Mouse (Mus musculus) c-Kit-positive CD71-positive TER-119-positive erythroid progenitor cells, embryonic 14.5 days (primary cell): ENCODE measurements at regions not wholly inside any gene's neighbourhood (a gene's known extent, or its start where the extent isn't known, plus 50 kb on each side); places are given as distances from the start of the nearest gene placed in this dataset.

Experiments
- DNase-seq: peaks from one replicate; pipeline ENCODE4 v3.0.0-alpha.2; 2013; ENCODE audit warnings: low spot score

DNA sequence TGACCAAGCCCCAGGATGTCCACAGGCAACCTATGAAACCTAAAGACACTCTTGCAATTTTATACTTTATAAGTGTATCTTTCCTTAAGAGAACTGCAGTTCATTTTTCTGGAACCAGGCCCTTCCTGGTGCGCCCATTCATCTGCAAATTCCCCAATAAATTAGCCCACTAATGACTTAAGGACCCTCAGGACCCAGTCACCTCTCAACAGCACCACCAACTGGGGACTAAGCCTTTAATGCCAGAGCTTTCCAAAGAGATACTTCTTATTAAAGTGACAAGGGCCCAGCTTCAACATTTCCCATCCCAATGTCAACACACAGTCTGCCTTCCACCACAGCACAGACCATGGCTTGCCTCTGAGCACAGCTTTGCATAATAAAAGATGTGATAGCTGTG, 237.6 kb upstream of the Pabpc6 start:
- DNase-seq = no peak

DNA sequence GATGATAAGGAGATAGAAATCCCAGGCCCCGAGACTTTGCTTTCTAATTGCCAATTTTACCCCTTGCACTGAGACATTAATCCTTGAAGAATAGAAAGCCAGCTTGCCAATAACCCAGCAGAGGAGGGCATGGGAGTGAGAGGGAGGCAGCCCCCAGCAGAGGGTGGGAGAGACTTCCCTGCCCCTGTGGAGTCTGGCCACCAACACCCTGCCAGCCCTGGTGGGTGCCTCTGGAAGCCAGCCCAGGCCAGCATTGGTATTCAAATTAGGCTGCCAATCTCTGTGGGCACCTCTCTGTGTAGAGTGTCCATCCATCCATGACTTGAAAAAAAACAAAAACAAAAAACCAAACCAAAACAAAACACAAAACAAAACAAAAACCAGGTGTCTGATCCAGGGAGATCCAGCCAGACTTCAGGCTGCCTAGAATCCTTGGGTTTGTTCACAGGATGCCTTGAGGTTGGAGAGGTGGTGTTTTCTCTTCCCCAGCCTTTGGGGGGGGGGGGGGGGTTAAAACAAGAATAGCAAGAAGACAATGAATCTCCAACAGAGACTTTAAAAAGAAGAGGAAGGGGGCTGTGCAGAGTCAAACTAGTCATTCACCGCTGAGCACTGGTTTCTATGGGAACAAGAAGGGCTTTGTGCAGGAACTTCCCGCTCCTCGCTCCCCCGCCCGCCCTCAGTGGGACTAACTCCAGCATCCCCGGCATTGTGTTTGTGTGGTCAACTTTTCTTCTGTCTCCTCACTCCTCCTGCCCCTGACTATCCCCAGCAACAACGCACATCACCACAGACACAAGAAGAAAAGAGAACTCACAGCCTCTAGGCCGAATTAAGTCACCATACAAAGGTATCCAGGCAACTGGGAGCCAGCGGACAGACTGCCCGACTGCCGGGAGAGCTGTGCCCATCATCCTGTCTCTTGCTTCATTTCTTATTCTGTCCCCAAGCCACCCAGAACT, 236.3 kb upstream of the Pabpc6 start:
- no peak for DNase-seq

DNA sequence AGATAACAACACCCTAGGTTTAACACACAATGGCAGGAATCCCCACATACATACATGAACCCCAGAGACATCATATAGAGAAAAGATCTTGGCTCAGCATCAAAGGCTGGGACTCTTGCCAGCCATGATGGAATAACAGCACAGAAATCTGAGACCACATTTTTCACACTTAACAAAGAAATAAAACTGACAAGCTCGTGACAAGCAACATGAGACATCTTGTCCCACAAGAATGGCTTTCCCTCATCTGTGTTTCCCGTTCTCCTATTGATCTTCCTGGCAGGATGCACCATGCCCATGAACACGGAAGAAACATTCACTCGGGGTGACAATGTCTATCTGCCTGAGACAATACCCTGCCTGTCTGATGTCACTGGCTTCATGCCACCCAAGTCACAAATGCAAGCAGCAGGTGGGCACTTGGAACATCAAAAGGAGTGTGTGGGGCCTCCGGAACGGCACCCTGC, 235.0 kb upstream of the Pabpc6 start:
- no peak for DNase-seq

DNA sequence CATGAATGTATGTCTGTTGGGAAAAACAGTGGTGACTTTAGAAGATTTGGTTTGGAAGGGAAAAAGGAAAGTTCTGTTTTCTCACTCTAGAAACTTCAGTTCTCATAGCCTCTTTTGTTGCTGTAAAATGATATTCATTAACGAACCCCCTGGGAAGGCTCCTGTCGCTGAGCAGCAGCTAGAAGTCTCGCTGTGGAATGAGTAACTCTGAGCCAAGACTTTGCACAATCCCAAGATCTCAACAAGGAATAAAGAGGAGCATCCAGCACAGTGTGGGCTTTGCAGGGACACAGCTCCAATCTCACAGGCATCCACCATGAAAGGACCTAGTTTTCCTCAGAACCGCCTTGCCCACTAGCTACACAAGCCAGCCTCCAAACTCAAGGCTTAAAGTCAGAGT, 233.8 kb upstream of the Pabpc6 start:
- DNase-seq = no peak

DNA sequence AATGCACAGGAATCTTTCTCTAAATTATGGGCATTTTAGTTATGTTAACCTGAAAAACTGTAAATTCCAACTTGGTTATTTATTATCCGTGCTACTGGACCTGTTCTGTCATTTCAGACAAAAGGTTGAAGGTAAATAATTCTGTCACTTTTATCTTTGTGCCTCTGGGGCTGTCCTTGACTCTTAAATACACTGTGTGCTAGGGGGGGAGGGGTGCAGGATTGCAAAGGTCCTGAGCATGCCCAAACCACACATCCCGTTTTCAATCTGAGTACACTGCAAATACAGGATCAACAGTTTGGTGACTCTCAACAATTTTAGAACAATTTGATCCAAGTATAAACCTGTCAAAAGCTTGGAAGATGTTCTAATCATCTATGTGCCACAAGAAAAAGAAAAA, 227.4 kb upstream of the Pabpc6 start:
- no peak for DNase-seq

DNA sequence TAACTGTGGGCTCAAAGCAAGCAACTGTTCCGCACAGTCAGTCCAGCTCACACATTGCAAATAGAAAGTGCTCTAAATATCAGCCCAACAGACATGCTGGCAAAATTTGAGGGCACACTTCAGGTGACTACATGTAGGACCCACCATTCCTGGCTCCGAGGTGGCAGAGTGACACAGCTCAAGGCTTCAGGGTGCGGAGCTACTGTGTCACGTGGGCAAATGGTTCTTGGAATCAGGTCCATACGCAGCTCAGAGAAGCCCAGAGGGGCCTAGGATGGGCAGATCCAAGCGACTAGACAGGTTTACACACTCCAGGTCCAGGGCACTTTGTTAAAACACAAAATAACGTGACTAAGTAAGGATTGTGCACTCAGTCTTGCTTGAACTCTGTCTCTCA, 226.2 kb upstream of the Pabpc6 start:
- DNase-seq = no peak

DNA sequence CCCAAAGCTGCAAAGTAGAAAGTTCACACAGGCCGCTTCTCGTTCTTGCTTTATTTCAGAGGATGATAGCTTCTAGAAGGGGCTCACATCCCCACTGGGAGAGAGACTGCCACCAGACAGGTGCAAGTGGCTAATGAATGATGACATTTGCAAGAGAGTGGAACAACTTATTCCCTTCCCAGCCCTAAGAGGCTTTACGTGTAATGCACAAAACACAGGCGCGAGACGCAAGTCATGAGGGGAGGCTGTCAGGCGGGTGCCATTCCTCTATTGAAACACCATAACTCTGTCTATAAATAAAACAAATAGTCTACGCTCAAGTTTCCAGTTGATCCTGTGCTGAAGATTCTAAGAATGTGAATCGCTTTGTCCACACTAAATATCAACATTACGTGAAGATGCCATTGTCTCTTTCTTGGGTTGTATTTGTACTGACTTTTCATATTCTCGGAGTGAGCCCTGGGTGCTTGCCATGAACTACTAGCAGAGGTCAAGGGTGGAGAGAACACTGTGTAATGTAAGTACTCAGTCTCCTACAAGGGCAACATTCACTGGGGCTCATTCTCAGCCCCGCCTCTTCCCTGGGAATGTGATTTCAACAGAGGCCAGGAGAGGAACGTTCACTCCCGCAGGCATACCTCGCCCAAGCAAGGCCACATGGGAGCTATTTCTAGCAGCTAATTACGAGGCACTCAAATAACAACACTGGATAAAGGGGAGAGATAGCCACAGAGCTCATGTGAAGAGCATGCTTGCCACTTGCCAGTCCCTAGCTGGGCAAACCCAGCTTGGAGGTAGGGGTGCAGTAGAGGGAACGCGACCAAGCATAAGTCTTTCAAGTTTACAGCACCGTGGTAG, 225.5 kb upstream of the Pabpc6 start:
- no peak for DNase-seq

DNA sequence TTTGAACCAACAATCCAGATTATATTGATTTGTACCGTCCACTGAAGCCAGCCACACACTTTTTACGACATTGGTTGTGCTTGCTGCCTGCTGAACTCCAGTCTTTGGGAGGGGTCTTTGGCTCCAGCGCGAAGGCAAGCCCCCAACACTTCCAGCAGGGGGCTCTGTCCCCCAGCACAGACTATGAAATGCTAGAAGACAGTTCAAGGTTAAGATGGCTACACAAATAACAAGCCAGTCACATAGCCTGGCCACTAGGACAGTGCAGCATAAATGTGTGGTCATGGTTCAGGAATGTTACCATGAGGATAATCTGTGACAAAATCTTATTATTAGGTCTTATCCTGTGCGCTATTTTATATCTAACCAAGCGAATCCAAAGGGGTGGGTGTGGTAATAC, 224.4 kb upstream of the Pabpc6 start:
- no peak for DNase-seq

DNA sequence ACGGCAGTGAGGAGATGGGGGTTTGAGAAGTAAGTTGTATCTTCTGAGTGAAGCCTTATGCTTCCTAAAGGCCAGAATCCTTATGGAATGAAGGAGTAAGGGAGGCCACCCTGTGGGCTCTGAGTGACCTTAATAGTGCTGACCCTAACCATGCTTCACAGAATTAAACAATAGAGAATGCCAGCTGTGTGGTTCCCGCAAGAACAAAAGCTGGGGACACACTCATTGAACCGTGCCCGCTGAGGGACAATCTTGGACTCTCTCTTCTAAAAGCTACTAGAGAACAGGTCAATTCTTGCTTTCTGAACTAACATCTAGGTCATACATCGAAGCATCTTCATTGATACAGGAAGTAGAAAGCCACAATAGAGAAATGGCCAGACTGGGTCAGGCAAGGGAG, 223.3 kb upstream of the Pabpc6 start:
- DNase-seq = no peak

DNA sequence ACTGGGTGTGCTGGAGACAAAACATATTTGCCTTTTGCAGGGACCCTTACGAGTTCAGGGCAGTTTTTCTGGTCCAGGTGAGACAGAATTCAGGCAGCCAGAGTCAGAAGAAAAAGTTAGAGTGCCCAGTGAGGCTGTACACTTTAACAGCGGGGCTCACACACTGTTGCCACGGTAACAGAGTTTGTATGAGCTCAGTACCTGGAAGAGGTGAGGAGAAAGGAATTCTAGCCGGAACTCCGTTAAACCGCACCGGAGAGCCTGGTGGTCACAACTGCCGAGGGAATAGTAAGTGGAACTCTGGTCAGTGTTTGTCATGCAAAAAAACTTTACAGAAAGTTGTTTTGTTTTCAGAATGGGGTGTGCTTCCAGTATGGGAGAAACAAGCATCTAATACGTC, 222.6 kb upstream of the Pabpc6 start:
- no peak for DNase-seq

DNA sequence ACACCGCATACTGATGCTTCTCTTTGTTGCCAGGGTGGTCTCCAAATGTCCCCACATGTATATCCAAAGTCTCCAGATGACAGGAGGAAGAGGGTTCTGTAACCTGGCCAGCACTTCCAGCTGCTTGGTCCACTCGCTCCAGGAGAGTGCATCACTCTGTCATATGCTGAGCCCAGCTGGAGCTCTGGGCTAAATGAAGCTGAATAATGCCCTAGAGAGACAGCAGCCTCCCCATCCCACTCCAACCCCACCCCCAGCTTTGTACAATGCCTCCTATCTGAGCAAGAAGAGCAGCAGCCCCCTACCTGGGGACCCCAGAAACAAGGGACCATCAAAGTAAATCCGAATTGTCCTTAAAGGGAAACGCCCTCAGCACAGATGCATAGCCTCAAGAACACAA, 219.0 kb upstream of the Pabpc6 start:
- DNase-seq = no peak

DNA sequence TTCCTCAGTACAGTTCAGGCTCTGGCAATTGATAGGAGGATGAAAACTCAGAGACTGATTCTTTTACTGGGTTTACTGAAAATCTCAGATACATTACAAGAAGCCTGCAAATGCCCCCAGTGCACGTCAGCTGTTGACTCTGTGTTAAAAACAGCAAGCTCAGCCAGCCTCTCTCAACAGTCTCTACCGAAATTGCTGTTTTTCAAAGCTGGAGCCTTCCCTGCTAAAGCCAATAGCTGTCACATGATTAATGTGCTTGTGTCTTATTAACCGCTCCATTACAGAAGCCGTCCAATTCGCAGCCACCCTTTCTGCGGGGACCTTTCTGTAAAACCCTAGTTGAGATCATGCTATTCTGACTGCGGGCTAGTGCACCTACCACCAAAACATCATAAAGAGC, 215.6 kb upstream of the Pabpc6 start:
- DNase-seq = no peak

DNA sequence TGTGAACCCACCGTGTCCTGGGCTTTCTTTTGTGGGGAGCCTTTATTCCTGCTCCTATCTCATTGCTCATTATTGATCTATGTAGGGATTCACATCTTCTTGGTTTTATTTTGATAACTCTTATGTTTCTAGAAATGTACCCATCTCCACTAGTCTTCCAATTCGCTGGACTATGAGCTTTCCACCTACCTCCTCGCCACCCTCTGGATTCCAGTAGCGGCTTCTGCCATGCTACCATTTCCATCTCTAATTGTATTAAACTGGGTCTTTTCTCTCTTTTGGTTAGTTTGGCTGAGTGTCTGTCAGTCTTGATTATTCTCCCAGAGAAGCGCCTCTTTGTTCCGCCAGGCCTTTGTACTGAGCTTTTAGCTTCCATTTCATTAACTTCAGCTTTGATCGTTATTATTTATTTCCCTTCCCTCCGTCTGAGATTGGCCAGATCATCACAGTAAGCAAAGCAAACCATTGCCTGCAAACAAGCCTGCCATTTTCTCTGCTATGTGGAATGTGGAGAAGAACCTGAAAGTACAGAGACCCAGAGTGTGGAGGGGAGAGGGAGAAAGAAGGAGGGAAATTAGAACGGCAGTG, 213.2 kb upstream of the Pabpc6 start:
- DNase-seq = no peak

DNA sequence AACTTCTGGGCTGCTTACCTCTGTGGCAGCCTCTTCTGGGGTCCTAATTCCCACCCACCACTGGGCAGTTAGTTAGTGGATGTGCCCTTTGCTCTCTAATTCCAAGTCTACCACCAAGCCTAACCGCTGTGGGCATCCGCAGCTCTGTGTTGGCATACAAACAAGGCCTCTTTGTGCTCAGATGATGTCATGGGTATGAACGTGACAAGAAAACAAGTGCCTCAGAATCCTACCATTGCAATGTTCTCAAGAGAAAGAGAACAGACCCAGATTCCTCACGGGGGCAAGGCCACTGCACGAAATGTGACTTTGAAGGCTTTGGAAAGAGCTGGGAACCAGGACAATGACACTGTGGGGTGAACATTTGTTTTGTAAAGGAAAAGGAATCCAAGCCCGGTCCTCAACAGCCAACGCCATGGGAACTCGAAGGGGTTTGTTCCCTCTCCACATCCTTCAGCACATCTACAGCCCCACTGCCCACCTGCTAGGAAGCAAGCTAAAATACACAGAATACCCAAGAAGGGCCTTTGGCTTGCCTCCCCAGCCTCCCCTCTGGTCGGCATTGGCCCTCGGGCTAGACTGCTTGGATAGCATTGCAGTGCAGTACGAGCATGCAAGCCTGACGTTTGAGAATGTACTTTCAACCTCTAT, 210.2 kb upstream of the Pabpc6 start:
- DNase-seq = no peak

DNA sequence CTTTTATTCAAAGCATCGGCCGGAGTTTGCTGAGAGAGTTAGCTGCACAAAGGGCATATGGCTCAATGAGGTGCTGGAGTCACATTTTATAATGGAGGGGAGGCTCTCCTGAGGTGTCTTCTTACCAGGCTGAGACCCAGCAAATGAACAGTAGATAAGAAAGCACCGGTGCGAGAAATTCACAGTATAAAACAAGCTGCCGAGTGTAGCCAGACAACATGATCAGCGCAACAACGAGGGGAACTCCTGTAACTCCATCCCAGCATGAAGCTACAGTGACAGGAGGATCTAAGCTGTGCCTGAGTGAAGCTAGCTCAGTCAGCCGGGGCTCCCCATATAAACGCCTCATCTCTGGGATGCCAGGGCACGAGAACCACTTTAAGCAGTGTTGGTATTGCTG, 204.2 kb upstream of the Pabpc6 start:
- DNase-seq = no peak

DNA sequence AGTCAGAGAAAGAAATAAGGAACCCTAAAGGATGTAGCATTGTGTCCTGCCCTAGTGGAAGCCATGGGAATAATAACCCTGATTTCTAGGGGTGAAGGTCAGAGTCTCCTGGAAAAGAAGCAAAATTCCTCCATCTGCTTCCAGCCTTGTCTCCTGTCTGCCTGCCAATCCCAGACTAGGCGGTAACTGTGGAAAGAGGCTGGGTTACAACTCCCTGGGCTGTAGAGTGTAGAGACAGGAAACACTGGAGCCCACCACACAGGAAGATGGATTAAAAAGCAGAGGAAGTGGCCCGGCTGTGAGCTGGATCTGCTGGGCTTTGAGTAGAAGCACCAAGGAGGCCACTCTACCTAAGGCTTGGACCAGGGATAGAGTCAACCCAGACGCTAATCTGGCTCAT, 200.7 kb upstream of the Pabpc6 start:
- no peak for DNase-seq

DNA sequence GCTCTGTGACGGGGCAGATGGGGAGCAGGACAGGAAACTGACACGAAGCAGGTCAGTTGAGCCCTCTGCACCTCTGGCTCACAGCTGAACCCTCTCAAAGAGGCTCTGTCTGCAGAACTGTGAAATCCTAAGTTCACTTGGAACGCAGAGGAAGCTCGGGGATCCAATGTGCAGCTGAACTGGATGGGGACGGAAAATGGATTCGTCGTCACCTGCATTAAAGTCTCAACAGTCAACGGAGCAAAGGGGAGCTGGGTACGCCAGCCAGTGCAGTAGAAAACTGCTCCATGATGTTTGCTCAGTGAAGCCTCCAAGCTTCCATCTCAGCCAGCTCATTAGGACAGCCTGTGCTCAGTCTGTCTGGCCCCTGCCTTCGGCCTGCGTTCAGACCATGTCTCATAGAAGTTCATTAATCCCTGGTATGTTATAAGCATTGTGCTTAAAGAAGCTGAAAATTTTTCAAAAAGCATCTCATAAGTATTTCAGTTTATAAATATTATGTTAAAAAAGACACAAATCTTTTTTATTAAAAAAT, 199.3 kb upstream of the Pabpc6 start:
- no peak for DNase-seq

DNA sequence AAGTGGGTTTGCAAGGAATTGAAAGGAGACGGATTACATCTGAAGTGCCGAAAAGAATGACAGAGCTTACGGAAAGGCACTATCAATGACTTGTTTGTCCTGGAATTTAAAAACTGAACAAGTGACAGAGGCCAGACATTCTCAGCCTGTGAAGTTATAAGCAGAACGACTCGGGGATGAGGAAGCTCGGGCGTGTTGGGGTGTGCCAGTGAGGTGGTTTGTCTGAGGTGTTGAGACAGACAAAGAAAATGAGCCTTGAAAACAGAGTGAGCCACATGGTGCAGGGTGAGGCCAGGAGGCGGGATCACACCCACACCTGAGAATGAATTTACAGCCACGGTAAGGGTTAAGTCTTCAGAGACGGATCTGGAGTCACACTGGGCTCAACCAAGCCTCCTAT, 194.7 kb upstream of the Pabpc6 start:
- no peak for DNase-seq

DNA sequence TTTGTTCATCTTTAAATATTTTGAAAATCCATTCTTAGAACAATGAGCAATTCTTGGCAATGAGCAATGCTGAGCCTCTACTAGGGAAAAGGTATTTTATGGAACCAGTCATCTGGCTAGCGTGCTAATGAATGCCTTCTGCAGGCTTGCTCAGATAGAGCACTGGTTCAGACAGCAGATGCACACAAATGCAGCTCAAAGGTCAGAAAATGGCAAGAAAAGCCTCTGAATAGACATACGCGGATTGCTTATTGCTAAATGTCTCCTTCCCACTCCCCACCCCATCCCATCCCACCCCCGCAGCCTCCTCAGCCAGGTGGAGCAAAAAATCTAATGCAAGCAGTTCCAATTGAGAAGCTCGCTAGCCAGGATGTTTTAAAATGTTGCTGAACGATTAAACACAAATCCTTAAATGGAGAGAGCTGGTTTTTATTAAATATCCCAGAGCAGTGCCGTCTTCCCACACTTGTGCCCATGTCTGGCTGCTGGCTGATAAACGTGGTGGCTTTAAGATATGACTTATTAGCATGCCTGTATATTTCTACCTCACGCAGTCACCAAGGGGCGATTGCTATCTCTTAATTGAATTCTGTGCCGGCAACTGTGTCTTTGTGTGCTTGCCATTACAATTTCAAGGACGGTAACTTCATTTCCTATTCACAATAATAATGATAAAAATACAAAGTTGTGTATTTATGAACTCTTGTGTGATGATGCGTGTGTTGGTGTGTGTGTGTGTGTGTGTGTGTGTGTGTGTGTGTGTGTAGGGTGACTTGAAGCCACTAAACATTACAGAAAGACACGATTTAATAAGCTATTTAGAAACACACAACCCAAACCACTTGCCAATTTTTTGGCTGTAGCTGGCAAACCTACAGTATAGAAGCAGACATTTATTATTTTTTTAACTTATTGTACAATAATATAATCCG, 192.7 kb upstream of the Pabpc6 start:
- DNase-seq = no peak

DNA sequence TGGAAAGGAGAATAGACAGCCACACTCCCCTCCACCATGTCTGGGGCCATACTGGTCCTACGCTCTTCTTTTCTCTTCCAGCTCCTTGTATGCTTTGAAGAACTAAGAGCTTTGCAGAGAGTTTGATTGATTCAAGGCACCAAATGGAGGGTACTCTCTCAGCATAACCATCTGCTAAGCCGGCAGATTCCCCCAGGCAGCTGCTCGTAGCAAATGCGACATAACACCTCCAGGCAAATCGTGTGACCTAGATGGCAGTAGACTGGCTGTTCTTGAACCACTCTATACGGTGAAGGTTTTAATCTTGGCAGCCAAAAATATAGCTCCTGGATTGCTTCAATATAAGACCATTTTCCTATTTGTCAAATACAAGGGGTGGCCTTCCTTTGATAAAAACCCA, 191.8 kb upstream of the Pabpc6 start:
- DNase-seq = no peak
